10 mouse cellular contexts compared by ENCODE assay signal in the genomic region with DNA sequence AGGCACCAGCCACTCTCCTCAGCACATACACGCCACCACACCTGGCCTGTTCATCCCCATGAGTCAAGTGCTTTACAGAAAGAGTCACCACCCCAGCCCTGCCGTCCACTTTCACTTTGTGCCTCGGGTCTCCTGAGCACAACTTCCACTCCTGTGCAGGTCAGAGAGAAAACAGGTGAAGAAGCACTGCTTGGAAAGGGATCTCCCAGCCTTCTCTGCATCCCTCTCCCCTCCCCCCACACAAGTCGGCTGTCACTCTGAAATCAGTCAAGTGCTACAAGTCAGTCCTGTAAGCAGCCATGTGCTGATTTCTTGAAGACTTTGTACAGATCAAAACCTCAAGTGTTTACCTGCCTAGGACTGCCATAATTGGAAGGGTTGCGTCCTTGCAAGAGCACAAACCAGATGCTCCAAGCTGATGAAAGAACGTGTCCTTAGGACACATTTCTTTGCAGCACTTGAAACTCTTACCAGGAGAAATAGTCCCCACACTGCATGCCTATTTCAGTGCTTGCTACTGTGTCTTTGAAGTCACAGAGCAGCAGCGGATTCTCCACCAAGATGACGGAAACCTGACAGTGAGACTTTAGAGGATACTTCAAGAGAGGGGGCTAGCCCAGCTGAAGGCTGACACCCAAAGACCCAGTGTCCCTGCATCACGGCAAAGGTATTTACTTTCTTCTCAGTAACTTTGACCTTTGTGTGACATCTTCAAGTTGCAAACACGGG. TPM values are rescaled to one million over a fixed set of nuclear protein-coding genes. Genes with fewer than 3 reads are reported as not detected.
A peak's percentile ranks its signal among the peaks of the same experiment; 100 is the strongest.
DNase-seq lines count a peak whose midpoint lies in the region; ATAC-seq lines count a peak whose summit lies in the region.
"Had no signal": no experiment of that assay in that cellular context is flagged by ENCODE, and none has a peak within 500 bp of the region (broad histone marks: within the 10 kb centered on the region; RNA-seq: fewer than 3 reads in every experiment).

No protein-coding gene starts in this region.

- H3K27me3 ChIP-seq in heart, embryonic 10.5 days (ENCODE audit: insufficient read depth, poor library complexity, severe bottlenecking) = no peaks in the 10 kb centered on the region
- no peaks in the 10 kb centered on the region for H3K27me3 ChIP-seq in lung, embryonic 16.5 days (ENCODE audit: control insufficient read depth, insufficient read depth, low read depth, low read length)
- H3K27me3 ChIP-seq in kidney, embryonic 15.5 days = no peaks in the 10 kb centered on the region
- H3K27me3 ChIP-seq in stomach, embryonic 15.5 days (replicated peaks) = no peaks in the 10 kb centered on the region
- H3K27me3 ChIP-seq: embryonic facial prominence, embryonic 15.5 days had no signal

- intact Hi-C loops in heart, postnatal 25 days (cut with DNase I) = no loop called here

- peaks cover 48% of the 10 kb centered on the region for H3K4me1 ChIP-seq in heart, embryonic 10.5 days
- H3K4me1 ChIP-seq in lung, embryonic 16.5 days (replicated peaks; ENCODE audit: control insufficient read depth, insufficient read depth, low read length) = peaks cover 20% of the 10 kb centered on the region
- peaks cover 34% of the 10 kb centered on the region for H3K4me1 ChIP-seq in kidney, embryonic 15.5 days
- 0 out of 2 replicates have a peak, but pooled peaks cover 5% of the 10 kb centered on the region for H3K4me1 ChIP-seq in stomach, embryonic 15.5 days

- 36% methylated on average over 10 of the region's 10 CpGs for WGBS in heart, embryonic 10.5 days
- WGBS in lung, embryonic 16.5 days = 32% methylated on average over 10 of the region's 10 CpGs
- 53% methylated on average over 10 of the region's 10 CpGs for WGBS in kidney, embryonic 15.5 days
- WGBS in stomach, embryonic 15.5 days = 52% methylated on average over 10 of the region's 10 CpGs

- peak overlapping the region; percentile 19; the same call in 1 of the 2 replicates for H3K4me3 ChIP-seq in heart, embryonic 10.5 days
- no peak overlapping the region for H3K4me3 ChIP-seq in lung, embryonic 16.5 days (ENCODE audit: low read length)
- no peak overlapping the region for H3K4me3 ChIP-seq in kidney, embryonic 15.5 days (replicated peaks)
- no peak overlapping the region for H3K4me3 ChIP-seq in stomach, embryonic 15.5 days (replicated peaks)
- H3K4me3 ChIP-seq: embryonic facial prominence, embryonic 15.5 days had no signal

- peak; percentile 75 for DNase-seq in heart, embryonic 10.5 days (ENCODE audit: low spot score)
- DNase-seq in heart, postnatal 25 days (ENCODE audit: low spot score) = no peak
- DNase-seq in lung, postnatal 14 days = no peak
- no peak for DNase-seq in layer of hippocampus, adult 8-10 months (ENCODE audit: low spot score in 2 of 2)
- DNase-seq in frontal cortex, postnatal 25 days (ENCODE audit: low spot score in 2 of 2) = no peak
- DNase-seq: right cerebral cortex, postnatal 14 days had no signal

- H3K9me3 ChIP-seq in heart, embryonic 10.5 days = no peaks in the 10 kb centered on the region
- no peaks in the 10 kb centered on the region for H3K9me3 ChIP-seq in lung, embryonic 16.5 days (ENCODE audit: control insufficient read depth, low read length)
- H3K9me3 ChIP-seq in kidney, embryonic 15.5 days (replicated peaks) = no peaks in the 10 kb centered on the region
- no peaks in the 10 kb centered on the region for H3K9me3 ChIP-seq in stomach, embryonic 15.5 days
- H3K9me3 ChIP-seq: embryonic facial prominence, embryonic 15.5 days had no signal

- ATAC-seq in lung, embryonic 16.5 days (ENCODE audit: low read depth) = 0 out of 2 replicates have a peak, but pooled peaks have one; percentile 42
- ATAC-seq in kidney, embryonic 15.5 days (replicated peaks; ENCODE audit: low FRiP score) = no peak
- ATAC-seq in stomach, embryonic 15.5 days (ENCODE audit: insufficient read depth, low FRiP score, low read depth) = no peak

- peak overlapping the region; percentile 15; the same call in 1 of the 2 replicates for H3K4me2 ChIP-seq in lung, embryonic 16.5 days (ENCODE audit: low read depth, low read length)
- peak overlapping the region; percentile 12; the same call in 1 of the 2 replicates for H3K4me2 ChIP-seq in kidney, embryonic 15.5 days
- 0 out of 2 replicates have a peak overlapping the region, but pooled peaks have one; percentile 4 for H3K4me2 ChIP-seq in stomach, embryonic 15.5 days
- H3K4me2 ChIP-seq: embryonic facial prominence, embryonic 15.5 days had no signal

- H3K27ac ChIP-seq in heart, embryonic 10.5 days = peak overlapping the region; percentile 47; the same call in 1 of the 2 replicates
- H3K27ac ChIP-seq in lung, embryonic 16.5 days (ENCODE audit: low read length) = no peak overlapping the region
- H3K27ac ChIP-seq in kidney, embryonic 15.5 days = 0 out of 2 replicates have a peak overlapping the region, but pooled peaks have one; percentile 51
- H3K27ac ChIP-seq in stomach, embryonic 15.5 days = no peak overlapping the region
- H3K27ac ChIP-seq: embryonic facial prominence, embryonic 15.5 days had no signal

- H3K36me3 ChIP-seq in heart, embryonic 10.5 days = no peaks in the 10 kb centered on the region
- peaks cover 3% of the 10 kb centered on the region; the same call in 1 of the 2 replicates for H3K36me3 ChIP-seq in lung, embryonic 16.5 days (ENCODE audit: control insufficient read depth, insufficient read depth, low read length)
- no peaks in the 10 kb centered on the region for H3K36me3 ChIP-seq in kidney, embryonic 15.5 days
- H3K36me3 ChIP-seq in stomach, embryonic 15.5 days = no peaks in the 10 kb centered on the region
- H3K36me3 ChIP-seq: embryonic facial prominence, embryonic 15.5 days had no signal

- H3K9ac ChIP-seq in lung, embryonic 16.5 days (ENCODE audit: low read length) = no peak overlapping the region
- H3K9ac ChIP-seq in kidney, embryonic 15.5 days = no peak overlapping the region
- H3K9ac ChIP-seq in stomach, embryonic 15.5 days = no peak overlapping the region
- H3K9ac ChIP-seq: embryonic facial prominence, embryonic 15.5 days had no signal

RNA-seq across cellular contexts. Expression of a gene that starts 58.2 kb away (rescaled TPM):
- polyA plus RNA-seq in heart, embryonic 10.5 days (2016; fragmentation: Nextera tagmentation; extraction: Ambion mirVana) = 3.9 and 6.2 TPM in 2 replicates
- 10 to 100 TPM; 35.1 to 36.0 TPM for total RNA-seq in heart, postnatal 25 days (2021)
- 8.3 and 9.8 TPM in 2 replicates for polyA plus RNA-seq in lung, embryonic 16.5 days (2015; fragmentation: Nextera tagmentation; extraction: Ambion mirVana)
- polyA plus RNA-seq in kidney, embryonic 15.5 days (2015; fragmentation: Nextera tagmentation; extraction: Ambion mirVana) = 6.3 and 7.0 TPM in 2 replicates
- polyA plus RNA-seq in stomach, embryonic 15.5 days (2015; fragmentation: Nextera tagmentation; extraction: Ambion mirVana) = 7.1 and 8.5 TPM in 2 replicates
- total RNA-seq in layer of hippocampus, adult 8-10 months (2022) = 100 to 1,000 TPM; 123 to 159 (median 132) TPM

Comparison
In these comparisons a context has a peak if more than half of its experiments do, and no peak if none do; other contexts are left out.
1. H3K27ac ChIP-seq: peak in heart, embryonic 10.5 days (single experiment) and kidney, embryonic 15.5 days (single experiment); none in lung, embryonic 16.5 days (single experiment) and stomach, embryonic 15.5 days (single experiment).
2. Peak in every context shown above with its lines, with median percentiles within 50 percentile points of each other: H3K4me2 ChIP-seq.